Mouse (Mus musculus): ENCODE measurements around the gene Agxt2. TPM values are rescaled to one million over a fixed set of nuclear protein-coding genes. Genes with fewer than 3 reads are reported as not detected.

Gene Agxt2
- total and polyA plus RNA-seq, 2 experiments from 2014 or later = not detected

- H3K4me1 ChIP-seq (ENCODE audit: insufficient read depth, low read length) = no peaks in the 10 kb centered on the region
- no peak for TF ChIP-seq CTCF (IDR thresholded peaks at IDR 0.05)
- DNase-seq (ENCODE audit: low spot score) (no peak), ATAC-seq (ENCODE audit: low FRiP score) (no peak)
- no peaks in the 10 kb centered on the region for H3K36me3 ChIP-seq (ENCODE audit: insufficient read depth, low read length)
- no peaks in the 10 kb centered on the region for H3K9me3 ChIP-seq (ENCODE audit: low read length)
- H3K9ac ChIP-seq (replicated peaks; ENCODE audit: low read length, poor library complexity, severe bottlenecking) = no peak overlapping the region
- 100% methylated on average over 1 of the region's 1 CpGs for WGBS
- H3K4me3 ChIP-seq (ENCODE audit: low read depth, low read length) = no peak overlapping the region
- H3K27me3 ChIP-seq (ENCODE audit: insufficient read depth, low read length) = no peaks in the 10 kb centered on the region
- H3K4me2 ChIP-seq (ENCODE audit: low read depth, low read length, poor library complexity, severe bottlenecking) = no peak overlapping the region
- no peak overlapping the region for H3K27ac ChIP-seq (ENCODE audit: low read depth, low read length)
These were observed 25.8 kb upstream of the Agxt2 start for GRCm38 (mm10) chr15:10332566-10332965.

GRCm38 (mm10) chr15:10338606-10339005, 19.7 kb upstream of the Agxt2 start:
- Histone ChIP-seq H3K4me2 (ENCODE audit: low read depth, low read length, poor library complexity, severe bottlenecking) (no peak overlapping the region), H3K27me3 (ENCODE audit: insufficient read depth, low read length) (no peaks in the 10 kb centered on the region), H3K36me3 (ENCODE audit: insufficient read depth, low read length) (no peaks in the 10 kb centered on the region), H3K27ac (ENCODE audit: low read depth, low read length) (no peak overlapping the region), H3K9ac (replicated peaks; ENCODE audit: low read length, poor library complexity, severe bottlenecking) (no peak overlapping the region), H3K4me3 (ENCODE audit: low read depth, low read length) (no peak overlapping the region), H3K9me3 (ENCODE audit: low read length) (no peaks in the 10 kb centered on the region), H3K4me1 (ENCODE audit: insufficient read depth, low read length) (no peaks in the 10 kb centered on the region)
- no peak for TF ChIP-seq CTCF (IDR thresholded peaks at IDR 0.05)
- DNase-seq (ENCODE audit: low spot score) (no peak), ATAC-seq (ENCODE audit: low FRiP score) (no peak)
- WGBS = 71% methylated on average over 3 of the region's 3 CpGs

- no peak for TF ChIP-seq CTCF (IDR thresholded peaks at IDR 0.05)
- ATAC-seq (ENCODE audit: low FRiP score) (no peak), DNase-seq (ENCODE audit: low spot score) (no peak)
- Histone ChIP-seq H3K27me3 (ENCODE audit: insufficient read depth, low read length) (no peaks in the 10 kb centered on the region), H3K4me3 (ENCODE audit: low read depth, low read length) (no peak overlapping the region), H3K27ac (ENCODE audit: low read depth, low read length) (no peak overlapping the region), H3K4me1 (ENCODE audit: insufficient read depth, low read length) (no peaks in the 10 kb centered on the region), H3K36me3 (ENCODE audit: insufficient read depth, low read length) (no peaks in the 10 kb centered on the region), H3K9me3 (ENCODE audit: low read length) (no peaks in the 10 kb centered on the region), H3K9ac (replicated peaks; ENCODE audit: low read length, poor library complexity, severe bottlenecking) (no peak overlapping the region), H3K4me2 (ENCODE audit: low read depth, low read length, poor library complexity, severe bottlenecking) (no peak overlapping the region)
- 93% methylated on average over 6 of the region's 6 CpGs for WGBS
These were observed 11.3 kb upstream of the Agxt2 start for GRCm38 (mm10) chr15:10347044-10347443.

GRCm38 (mm10) chr15:10366331-10366730, 8.0 kb downstream of the Agxt2 start:
- H3K27me3 ChIP-seq (ENCODE audit: insufficient read depth, low read length) = no peaks in the 10 kb centered on the region
- no peak overlapping the region for H3K27ac ChIP-seq (ENCODE audit: low read depth, low read length)
- no peak overlapping the region for H3K9ac ChIP-seq (replicated peaks; ENCODE audit: low read length, poor library complexity, severe bottlenecking)
- H3K4me2 ChIP-seq (ENCODE audit: low read depth, low read length, poor library complexity, severe bottlenecking) = no peak overlapping the region
- no peak for ATAC-seq (ENCODE audit: low FRiP score)
- no peak for DNase-seq (ENCODE audit: low spot score)
- H3K9me3 ChIP-seq (ENCODE audit: low read length) = no peaks in the 10 kb centered on the region
- no peaks in the 10 kb centered on the region for H3K4me1 ChIP-seq (ENCODE audit: insufficient read depth, low read length)
- no peak overlapping the region for H3K4me3 ChIP-seq (ENCODE audit: low read depth, low read length)
- 90% methylated on average over 2 of the region's 2 CpGs for WGBS
- H3K36me3 ChIP-seq (ENCODE audit: insufficient read depth, low read length) = no peaks in the 10 kb centered on the region
- no peak for TF ChIP-seq CTCF (IDR thresholded peaks at IDR 0.05)

GRCm38 (mm10) chr15:10375404-10375803, 17.1 kb downstream of the Agxt2 start:
- DNase-seq (ENCODE audit: low spot score) (no peak), ATAC-seq (ENCODE audit: low FRiP score) (no peak)
- WGBS = 82% methylated on average over 3 of the region's 3 CpGs
- no peak for TF ChIP-seq CTCF (IDR thresholded peaks at IDR 0.05)
- Histone ChIP-seq H3K4me2 (ENCODE audit: low read depth, low read length, poor library complexity, severe bottlenecking) (no peak overlapping the region), H3K9ac (replicated peaks; ENCODE audit: low read length, poor library complexity, severe bottlenecking) (no peak overlapping the region), H3K27me3 (ENCODE audit: insufficient read depth, low read length) (no peaks in the 10 kb centered on the region), H3K4me1 (ENCODE audit: insufficient read depth, low read length) (no peaks in the 10 kb centered on the region), H3K27ac (ENCODE audit: low read depth, low read length) (no peak overlapping the region), H3K4me3 (ENCODE audit: low read depth, low read length) (no peak overlapping the region), H3K36me3 (ENCODE audit: insufficient read depth, low read length) (no peaks in the 10 kb centered on the region), H3K9me3 (ENCODE audit: low read length) (no peaks in the 10 kb centered on the region)

GRCm38 (mm10) chr15:10378338-10378959, 20.1 kb downstream of the Agxt2 start:
- no peak for TF ChIP-seq CTCF (IDR thresholded peaks at IDR 0.05)
- no peak overlapping the region for H3K9ac ChIP-seq (replicated peaks; ENCODE audit: low read length, poor library complexity, severe bottlenecking)
- WGBS = 93% methylated on average over 4 of the region's 4 CpGs
- no peaks in the 10 kb centered on the region for H3K36me3 ChIP-seq (ENCODE audit: insufficient read depth, low read length)
- no peaks in the 10 kb centered on the region for H3K9me3 ChIP-seq (ENCODE audit: low read length)
- H3K4me2 ChIP-seq (ENCODE audit: low read depth, low read length, poor library complexity, severe bottlenecking) = no peak overlapping the region
- no peak for ATAC-seq (ENCODE audit: low FRiP score)
- H3K4me1 ChIP-seq (ENCODE audit: insufficient read depth, low read length) = no peaks in the 10 kb centered on the region
- no peak overlapping the region for H3K4me3 ChIP-seq (ENCODE audit: low read depth, low read length)
- DNase-seq (ENCODE audit: low spot score) = no peak
- H3K27ac ChIP-seq (ENCODE audit: low read depth, low read length) = no peak overlapping the region
- no peaks in the 10 kb centered on the region for H3K27me3 ChIP-seq (ENCODE audit: insufficient read depth, low read length)

Data from midbrain, postnatal 0 days (tissue).